Mouse (Mus musculus): ENCODE results near the gene Kif26b. TPM values are rescaled to one million over a fixed set of nuclear protein-coding genes. Genes with fewer than 3 reads are reported as not detected.
A peak's percentile ranks its signal among the peaks of the same experiment; 100 is the strongest.

The Kif26b gene
- polyA plus RNA-seq, 1 experiment from 2014 or later, result 8.1 TPM

DNA sequence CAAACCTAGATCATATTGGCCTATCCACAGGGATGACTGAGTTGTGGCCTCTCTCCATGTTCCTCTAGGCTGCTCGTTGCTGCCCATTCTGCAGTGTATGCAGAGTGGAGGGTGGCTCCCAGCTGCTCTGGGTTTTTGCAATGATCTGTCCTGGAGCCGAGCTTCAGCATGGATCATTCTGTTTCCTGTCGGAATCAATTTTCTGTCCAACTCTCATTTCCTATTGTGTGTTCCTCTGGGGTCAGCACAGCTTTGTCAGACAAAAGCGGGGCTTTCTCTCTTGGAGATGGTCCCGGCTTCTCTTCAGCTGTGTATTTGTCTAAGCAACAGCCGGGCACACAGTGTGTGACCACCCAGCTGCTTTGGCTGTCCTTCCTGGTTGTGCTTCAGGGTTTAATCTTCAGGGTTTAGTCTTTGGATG is 98.0 kb downstream of the Kif26b start:
- no peaks in the 10 kb centered on the region for H3K36me3 ChIP-seq (ENCODE audit: control insufficient read depth, insufficient read depth, low read length)
- no peak overlapping the region for H3K27ac ChIP-seq (replicated peaks; ENCODE audit: low read depth, low read length)
- H3K4me3 ChIP-seq (ENCODE audit: low read depth, low read length), result no peak overlapping the region
- H3K9ac ChIP-seq (ENCODE audit: low read depth, low read length), result no peak overlapping the region
- 40% methylated on average over 6 of the region's 6 CpGs for WGBS
- 0 out of 2 replicates have a peak, but pooled peaks cover 6% of the 10 kb centered on the region for H3K4me1 ChIP-seq (ENCODE audit: control insufficient read depth, insufficient read depth, low read length)
- H3K9me3 ChIP-seq (ENCODE audit: control insufficient read depth, low read length), result no peaks in the 10 kb centered on the region
- DNase-seq (ENCODE audit: low spot score), result peak; percentile 61
- ATAC-seq (ENCODE audit: low read depth), result peak; percentile 37; the same call in 1 of the 2 replicates
- H3K4me2 ChIP-seq (ENCODE audit: low read depth, low read length), result no peak overlapping the region
- no peaks in the 10 kb centered on the region for H3K27me3 ChIP-seq (replicated peaks; ENCODE audit: control insufficient read depth, insufficient read depth, low read length)

DNA sequence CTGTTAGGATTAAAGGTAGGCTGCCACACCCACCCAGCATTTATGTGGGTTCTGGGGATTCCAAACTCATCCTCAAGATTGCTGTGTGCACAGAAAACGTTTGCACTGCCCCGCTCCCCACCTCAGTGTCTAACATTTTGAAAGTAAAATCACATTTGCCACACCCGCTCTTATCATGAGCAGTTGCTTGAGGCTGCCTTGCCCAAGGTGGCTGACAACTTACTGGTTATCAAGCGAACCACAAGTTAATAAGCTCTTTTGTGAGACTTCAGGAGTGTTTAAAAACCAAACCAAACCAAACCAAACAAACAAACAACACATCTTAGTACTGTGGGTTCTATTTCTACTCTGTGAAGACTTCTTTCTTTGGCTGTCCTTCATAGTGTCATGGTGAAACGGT is 101.1 kb downstream of the Kif26b start:
- H3K9me3 ChIP-seq (ENCODE audit: control insufficient read depth, low read length), result no peaks in the 10 kb centered on the region
- no peak overlapping the region for H3K4me3 ChIP-seq (ENCODE audit: low read depth, low read length)
- no peak overlapping the region for H3K4me2 ChIP-seq (ENCODE audit: low read depth, low read length)
- WGBS, result 75% methylated on average over 5 of the region's 5 CpGs
- no peak overlapping the region for H3K27ac ChIP-seq (replicated peaks; ENCODE audit: low read depth, low read length)
- DNase-seq (ENCODE audit: low spot score), result no peak
- no peak for ATAC-seq (ENCODE audit: low read depth)
- no peaks in the 10 kb centered on the region for H3K27me3 ChIP-seq (replicated peaks; ENCODE audit: control insufficient read depth, insufficient read depth, low read length)
- no peak overlapping the region for H3K9ac ChIP-seq (ENCODE audit: low read depth, low read length)
- H3K4me1 ChIP-seq (ENCODE audit: control insufficient read depth, insufficient read depth, low read length), result peaks cover 15% of the 10 kb centered on the region
- H3K36me3 ChIP-seq (ENCODE audit: control insufficient read depth, insufficient read depth, low read length), result no peaks in the 10 kb centered on the region

DNA sequence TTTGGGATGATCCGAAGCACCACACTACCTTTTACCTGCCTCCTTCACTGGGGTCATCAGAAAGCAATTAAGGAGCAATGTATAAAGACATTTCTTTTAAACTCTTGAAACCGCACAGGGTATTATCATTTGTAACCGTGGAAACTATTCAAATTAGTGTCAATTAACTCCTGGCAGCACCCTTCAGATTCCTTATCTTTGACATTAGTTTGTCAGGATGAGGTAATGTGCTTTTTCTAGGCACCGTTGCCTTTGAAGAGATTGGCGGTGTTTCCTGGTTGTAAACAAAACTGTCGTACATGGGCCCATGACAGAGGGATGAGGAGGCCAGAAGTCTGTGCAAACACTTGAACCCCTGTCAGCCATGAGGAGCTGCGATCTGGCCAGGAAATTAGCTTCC is 102.9 kb downstream of the Kif26b start:
- Histone ChIP-seq H3K4me1 (ENCODE audit: control insufficient read depth, insufficient read depth, low read length) (peaks cover 18% of the 10 kb centered on the region), H3K27ac (replicated peaks; ENCODE audit: low read depth, low read length) (0 out of 2 replicates have a peak overlapping the region, but pooled peaks have one; percentile 10), H3K4me2 (ENCODE audit: low read depth, low read length) (no peak overlapping the region), H3K36me3 (ENCODE audit: control insufficient read depth, insufficient read depth, low read length) (no peaks in the 10 kb centered on the region), H3K9me3 (ENCODE audit: control insufficient read depth, low read length) (no peaks in the 10 kb centered on the region), H3K4me3 (ENCODE audit: low read depth, low read length) (no peak overlapping the region), H3K9ac (ENCODE audit: low read depth, low read length) (no peak overlapping the region), H3K27me3 (replicated peaks; ENCODE audit: control insufficient read depth, insufficient read depth, low read length) (no peaks in the 10 kb centered on the region)
- 36% methylated on average over 7 of the region's 7 CpGs for WGBS
- DNase-seq (ENCODE audit: low spot score), result no peak
- ATAC-seq (ENCODE audit: low read depth), result no peak

DNA sequence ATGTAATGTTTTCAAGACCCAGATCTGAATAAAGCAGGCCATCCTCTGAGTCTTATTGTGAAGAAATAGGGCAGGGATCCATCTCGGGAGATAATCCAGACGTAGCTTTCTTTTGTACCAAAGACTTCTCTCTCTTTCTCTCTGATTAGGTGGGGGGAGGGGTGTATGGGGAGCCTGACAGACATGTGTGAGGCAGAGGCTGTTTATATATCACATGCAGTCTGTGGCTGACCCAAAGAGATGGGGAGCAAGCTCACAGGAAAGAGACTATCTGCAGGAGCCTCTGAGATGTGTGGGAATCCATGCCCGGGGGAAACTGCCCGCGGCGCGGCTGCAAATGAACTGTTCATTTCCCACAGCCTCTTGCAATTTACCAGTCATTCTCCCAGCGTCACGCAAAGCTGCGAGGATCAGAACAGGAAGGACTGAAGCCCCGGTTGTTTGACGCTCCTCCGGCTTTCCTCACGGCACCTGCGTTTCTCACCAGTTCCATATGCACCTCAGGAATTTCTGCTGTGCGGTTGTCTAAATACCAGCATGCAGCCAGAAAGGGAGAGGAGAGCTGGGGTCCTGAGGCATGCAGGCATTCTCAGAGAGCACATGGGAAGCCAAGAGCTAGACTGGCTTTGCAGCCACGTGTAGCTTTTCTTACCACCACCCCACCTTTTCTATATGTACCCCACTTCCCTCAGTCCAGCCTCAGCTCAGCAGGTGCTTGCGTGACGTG is 105.6 kb downstream of the Kif26b start:
- Histone ChIP-seq H3K36me3 (ENCODE audit: control insufficient read depth, insufficient read depth, low read length) (no peaks in the 10 kb centered on the region), H3K4me1 (ENCODE audit: control insufficient read depth, insufficient read depth, low read length) (peaks cover 18% of the 10 kb centered on the region), H3K4me3 (ENCODE audit: low read depth, low read length) (no peak overlapping the region), H3K9ac (ENCODE audit: low read depth, low read length) (no peak overlapping the region), H3K4me2 (ENCODE audit: low read depth, low read length) (peak overlapping the region; percentile 38), H3K9me3 (ENCODE audit: control insufficient read depth, low read length) (no peaks in the 10 kb centered on the region), H3K27ac (replicated peaks; ENCODE audit: low read depth, low read length) (peak overlapping the region; percentile 12; the same call in 1 of the 2 replicates), H3K27me3 (replicated peaks; ENCODE audit: control insufficient read depth, insufficient read depth, low read length) (no peaks in the 10 kb centered on the region)
- DNase-seq (ENCODE audit: low spot score), result peak; percentile 41
- WGBS, result 39% methylated on average over 19 of the region's 19 CpGs
- ATAC-seq (ENCODE audit: low read depth), result peak; percentile 50

DNA sequence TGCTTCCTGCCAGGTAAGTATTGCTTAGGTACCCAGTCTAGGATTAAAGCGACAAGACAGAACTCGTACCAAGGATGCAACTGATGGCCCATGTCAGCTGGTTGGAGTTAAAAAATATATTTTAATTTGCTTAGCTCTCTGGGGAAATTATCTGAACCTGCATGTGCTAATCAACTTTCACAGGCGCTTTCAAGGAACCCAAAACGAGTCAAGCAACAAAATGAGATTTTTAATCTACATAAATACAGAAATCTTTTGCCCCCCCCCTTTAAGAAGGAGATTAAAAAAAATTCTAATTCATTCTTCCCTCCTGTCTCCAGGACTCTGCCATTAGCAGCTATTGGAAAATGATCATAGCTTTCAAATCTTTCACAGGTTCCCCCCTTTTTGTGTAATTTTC is 106.5 kb downstream of the Kif26b start:
- H3K4me1 ChIP-seq (ENCODE audit: control insufficient read depth, insufficient read depth, low read length), result peaks cover 18% of the 10 kb centered on the region
- no peak overlapping the region for H3K4me3 ChIP-seq (ENCODE audit: low read depth, low read length)
- H3K4me2 ChIP-seq (ENCODE audit: low read depth, low read length), result no peak overlapping the region
- no peaks in the 10 kb centered on the region for H3K27me3 ChIP-seq (replicated peaks; ENCODE audit: control insufficient read depth, insufficient read depth, low read length)
- ATAC-seq (ENCODE audit: low read depth) (no peak), DNase-seq (ENCODE audit: low spot score) (no peak)
- no peaks in the 10 kb centered on the region for H3K36me3 ChIP-seq (ENCODE audit: control insufficient read depth, insufficient read depth, low read length)
- H3K27ac ChIP-seq (replicated peaks; ENCODE audit: low read depth, low read length), result no peak overlapping the region
- WGBS, result 71% methylated on average over 4 of the region's 4 CpGs
- no peaks in the 10 kb centered on the region for H3K9me3 ChIP-seq (ENCODE audit: control insufficient read depth, low read length)
- H3K9ac ChIP-seq (ENCODE audit: low read depth, low read length), result no peak overlapping the region

DNA sequence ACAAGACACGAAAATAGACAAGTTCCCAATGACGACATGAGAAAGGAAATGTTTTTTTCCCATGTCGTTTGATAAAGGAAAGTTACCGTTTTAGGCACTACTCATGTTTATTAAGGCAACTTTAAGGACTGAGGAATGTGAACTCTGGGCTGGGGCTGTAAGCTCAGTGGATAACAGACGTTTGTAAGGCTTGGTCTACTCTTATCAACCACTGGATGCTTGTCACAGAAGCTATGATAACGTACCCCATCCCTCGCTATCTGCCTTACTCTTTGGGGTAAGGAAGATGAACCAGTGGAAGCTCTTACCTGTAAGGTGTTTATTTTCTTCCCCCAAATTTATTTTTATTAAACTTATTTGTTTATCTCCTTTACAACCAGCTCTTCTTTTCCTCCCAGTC is 108.4 kb downstream of the Kif26b start:
- no peaks in the 10 kb centered on the region for H3K27me3 ChIP-seq (replicated peaks; ENCODE audit: control insufficient read depth, insufficient read depth, low read length)
- no peaks in the 10 kb centered on the region for H3K36me3 ChIP-seq (ENCODE audit: control insufficient read depth, insufficient read depth, low read length)
- no peak overlapping the region for H3K27ac ChIP-seq (replicated peaks; ENCODE audit: low read depth, low read length)
- peaks cover 16% of the 10 kb centered on the region for H3K4me1 ChIP-seq (ENCODE audit: control insufficient read depth, insufficient read depth, low read length)
- WGBS, result 84% methylated on average over 7 of the region's 7 CpGs
- H3K9ac ChIP-seq (ENCODE audit: low read depth, low read length), result no peak overlapping the region
- no peaks in the 10 kb centered on the region for H3K9me3 ChIP-seq (ENCODE audit: control insufficient read depth, low read length)
- H3K4me2 ChIP-seq (ENCODE audit: low read depth, low read length), result no peak overlapping the region
- no peak overlapping the region for H3K4me3 ChIP-seq (ENCODE audit: low read depth, low read length)
- ATAC-seq (ENCODE audit: low read depth), result no peak
- no peak for DNase-seq (ENCODE audit: low spot score)

DNA sequence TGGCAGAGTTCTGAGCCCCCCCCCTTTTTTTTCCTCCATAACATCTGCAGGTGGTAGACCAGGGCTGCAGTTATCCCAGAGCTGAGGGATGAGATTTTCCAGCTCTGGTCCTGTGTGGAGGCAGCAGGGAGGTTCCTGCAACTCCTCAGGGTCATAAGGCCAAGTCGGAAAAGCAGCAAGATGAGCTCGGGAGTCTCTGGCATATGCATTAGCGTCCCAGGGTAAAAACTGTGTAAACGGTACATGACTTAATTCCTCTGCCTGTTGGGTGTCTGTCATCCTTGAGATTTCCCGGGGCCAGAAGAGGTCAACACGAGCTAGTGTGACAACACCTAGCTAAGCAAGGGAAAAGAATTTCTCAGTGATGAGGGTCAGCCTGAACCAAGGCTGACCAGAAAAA is 111.0 kb downstream of the Kif26b start:
- H3K27me3 ChIP-seq (replicated peaks; ENCODE audit: control insufficient read depth, insufficient read depth, low read length), result no peaks in the 10 kb centered on the region
- 49% methylated on average over 6 of the region's 6 CpGs for WGBS

DNA sequence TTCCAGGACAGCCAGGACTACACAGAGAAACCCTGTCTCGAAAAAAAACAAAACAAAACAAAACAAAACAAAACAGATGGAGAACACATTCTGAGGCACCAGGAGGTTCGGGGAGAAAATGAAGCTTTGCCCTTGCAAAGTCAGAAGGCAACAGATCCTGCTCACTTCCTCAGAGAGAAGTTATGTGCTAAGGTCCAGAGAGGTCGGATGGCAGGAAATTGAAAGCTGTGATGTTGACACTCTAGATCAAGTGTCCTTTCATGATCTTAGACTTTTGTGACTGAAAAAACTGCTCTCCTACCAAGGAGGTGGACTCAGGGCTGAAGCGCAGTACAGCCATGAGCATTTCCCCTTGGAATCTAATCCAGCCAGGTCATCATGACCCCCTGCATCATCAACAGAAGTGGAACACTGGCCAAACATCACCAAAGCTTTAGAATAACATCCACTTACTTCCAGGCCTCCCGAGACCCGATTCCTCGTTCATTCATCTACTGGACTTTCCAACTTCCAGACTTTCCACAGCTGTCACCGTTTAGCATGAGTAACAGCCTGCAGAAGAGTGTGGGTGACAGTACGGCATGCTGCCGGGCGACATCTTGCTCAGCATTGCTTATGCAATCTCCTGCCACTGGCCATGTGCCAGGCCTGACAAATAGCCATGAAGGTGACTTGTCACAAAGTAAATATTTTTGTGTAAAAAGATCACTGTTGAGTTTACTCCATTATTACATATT is 112.0 kb downstream of the Kif26b start:
- H3K4me1 ChIP-seq (ENCODE audit: control insufficient read depth, insufficient read depth, low read length), result peaks cover 4% of the 10 kb centered on the region; the same call in 1 of the 2 replicates
- 48% methylated on average over 11 of the region's 11 CpGs for WGBS
- no peak for ATAC-seq (ENCODE audit: low read depth)

More for the DNA sequence above, 111.0 kb downstream of the Kif26b start:
- Histone ChIP-seq H3K9ac (ENCODE audit: low read depth, low read length) (no peak overlapping the region), H3K4me3 (ENCODE audit: low read depth, low read length) (no peak overlapping the region), H3K9me3 (ENCODE audit: control insufficient read depth, low read length) (no peaks in the 10 kb centered on the region), H3K4me2 (ENCODE audit: low read depth, low read length) (no peak overlapping the region), H3K4me1 (ENCODE audit: control insufficient read depth, insufficient read depth, low read length) (peaks cover 8% of the 10 kb centered on the region), H3K27ac (replicated peaks; ENCODE audit: low read depth, low read length) (no peak overlapping the region), H3K36me3 (ENCODE audit: control insufficient read depth, insufficient read depth, low read length) (no peaks in the 10 kb centered on the region)
- no peak for ATAC-seq (ENCODE audit: low read depth)
- no peak for DNase-seq (ENCODE audit: low spot score)

More for the DNA sequence above, 112.0 kb downstream of the Kif26b start:
- no peaks in the 10 kb centered on the region for H3K27me3 ChIP-seq (replicated peaks; ENCODE audit: control insufficient read depth, insufficient read depth, low read length)
- H3K27ac ChIP-seq (replicated peaks; ENCODE audit: low read depth, low read length), result no peak overlapping the region
- no peak overlapping the region for H3K9ac ChIP-seq (ENCODE audit: low read depth, low read length)
- no peak overlapping the region for H3K4me3 ChIP-seq (ENCODE audit: low read depth, low read length)
- H3K9me3 ChIP-seq (ENCODE audit: control insufficient read depth, low read length), result no peaks in the 10 kb centered on the region
- H3K36me3 ChIP-seq (ENCODE audit: control insufficient read depth, insufficient read depth, low read length), result no peaks in the 10 kb centered on the region
- H3K4me2 ChIP-seq (ENCODE audit: low read depth, low read length), result no peak overlapping the region
- peak; percentile 50 for DNase-seq (ENCODE audit: low spot score)

Measured in embryonic facial prominence, embryonic 14.5 days (tissue).